Mouse (Mus musculus) left cerebral cortex, adult 8-10 months (tissue): ENCODE data around the gene Slc4a3. TPM values are rescaled to one million over a fixed set of nuclear protein-coding genes. Genes with fewer than 3 reads are reported as not detected.

ENCODE experiments used
- DNase-seq, 2 experiments: peaks; one replicate each; pipeline ENCODE4 v3.0.0; 2022; ENCODE audit warnings: low spot score in 2 of 2
- total RNA-seq, 4 experiments: library from RNA; stranded (reverse); gene quantifications; 2 replicates each; pipeline ENCODE4 v1.2.4; 2022

Slc4a3 gene
- total RNA-seq, 4 experiments from 2014 or later = 166 to 199 (median 181) TPM

GRCm38 (mm10) chr1:75559212-75559925, 13.3 kb downstream of the Slc4a3 start:
- peak; percentile 92 to 93 for DNase-seq

GRCm38 (mm10) chr1:75560206-75560913, 14.3 kb downstream of the Slc4a3 start:
- no peak for DNase-seq

GRCm38 (mm10) chr1:75561221-75561897, 15.3 kb downstream of the Slc4a3 start:
- DNase-seq = no peak

- no peak for DNase-seq
Observed at GRCm38 (mm10) chr1:75561898-75562238, 15.8 kb downstream of the Slc4a3 start.

GRCm38 (mm10) chr1:75564102-75564501, 18.0 kb downstream of the Slc4a3 start:
- DNase-seq = no peak

- no peak for DNase-seq
Observed at GRCm38 (mm10) chr1:75564916-75565315, 18.9 kb downstream of the Slc4a3 start.

- no peak for DNase-seq
Observed at GRCm38 (mm10) chr1:75565616-75566015, 19.6 kb downstream of the Slc4a3 start.

- no peak for DNase-seq
Observed at GRCm38 (mm10) chr1:75570403-75570802, 24.3 kb downstream of the Slc4a3 start.

- DNase-seq = no peak
Observed at GRCm38 (mm10) chr1:75572776-75573175, 26.7 kb downstream of the Slc4a3 start.

- DNase-seq = no peak
Observed at GRCm38 (mm10) chr1:75573715-75574114, 27.6 kb downstream of the Slc4a3 start.

GRCm38 (mm10) chr1:75574476-75575310, 28.6 kb downstream of the Slc4a3 start:
- no peak for DNase-seq

GRCm38 (mm10) chr1:75581936-75582624, 36.0 kb downstream of the Slc4a3 start:
- DNase-seq = no peak

GRCm38 (mm10) chr1:75582625-75582956, 36.5 kb downstream of the Slc4a3 start:
- DNase-seq = no peak

GRCm38 (mm10) chr1:75583034-75583433, 37.0 kb downstream of the Slc4a3 start:
- DNase-seq = no peak

- no peak for DNase-seq
Observed at GRCm38 (mm10) chr1:75586791-75587190, 40.7 kb downstream of the Slc4a3 start.

- peak; percentile 22 to 59 for DNase-seq
Observed at GRCm38 (mm10) chr1:75587738-75588719, 42.0 kb downstream of the Slc4a3 start.

- DNase-seq = peak; percentile 52 to 55
Observed at GRCm38 (mm10) chr1:75588874-75589273, 42.8 kb downstream of the Slc4a3 start.

- DNase-seq = no peak
Observed at GRCm38 (mm10) chr1:75589983-75590382, 43.9 kb downstream of the Slc4a3 start.

- no peak for DNase-seq
Observed at GRCm38 (mm10) chr1:75593956-75594355, 47.9 kb downstream of the Slc4a3 start.

GRCm38 (mm10) chr1:75594836-75595235, 48.8 kb downstream of the Slc4a3 start:
- no peak for DNase-seq
